Mouse (Mus musculus) C2C12 (cell line): ENCODE measurements around the gene Vegfd. TPM values are rescaled to one million over a fixed set of nuclear protein-coding genes. Genes with fewer than 3 reads are reported as not detected.

ENCODE experiments used
- H3K27me3 ChIP-seq: one replicate; pipeline ENCODE4 v1.6.1; 2011; ENCODE audit not compliant: control insufficient read depth, insufficient read depth, insufficient read length
- H3K36me3 ChIP-seq: one replicate; pipeline ENCODE4 v1.6.1; 2011; ENCODE audit not compliant: control insufficient read depth, insufficient read depth
- H3K4me3 ChIP-seq: one replicate; pipeline ENCODE4 v1.5.1; 2011; ENCODE audit warnings: mild to moderate bottlenecking, control low read depth; ENCODE audit not compliant: poor library complexity, insufficient read depth, severe bottlenecking
- H3K79me2 ChIP-seq: one replicate; pipeline ENCODE4 v1.6.1; 2011; ENCODE audit not compliant: control insufficient read depth, insufficient read depth
- H3K79me3 ChIP-seq: one replicate; pipeline ENCODE4 v1.6.1; 2011; ENCODE audit warnings: low read depth, control low read depth
- H3ac ChIP-seq: one replicate; pipeline ENCODE3; 2011; ENCODE audit warnings: low read depth; ENCODE audit not compliant: control insufficient read depth, insufficient read length
- CEBPB ChIP-seq: IDR thresholded peaks from one replicate; pipeline ENCODE4 v1.6.1; 2011; ENCODE audit warnings: low read depth, mild to moderate bottlenecking, control low read depth, moderate library complexity
- CTCF ChIP-seq: IDR thresholded peaks from one replicate; pipeline ENCODE4 v1.5.1; 2011; ENCODE audit not compliant: control insufficient read depth, insufficient read depth, insufficient read length
- FOSL1 ChIP-seq: IDR thresholded peaks from one replicate; pipeline ENCODE4 v1.8.0; 2011; ENCODE audit warnings: mild to moderate bottlenecking, low read length; ENCODE audit not compliant: poor library complexity, insufficient read depth, severe bottlenecking
- MAX ChIP-seq: IDR thresholded peaks from one replicate; pipeline ENCODE4 v1.6.1; 2011; ENCODE audit warnings: mild to moderate bottlenecking, control low read depth
- MYOD1 ChIP-seq: IDR thresholded peaks from one replicate; pipeline ENCODE4 v1.6.1; 2011; ENCODE audit warnings: low read depth; ENCODE audit not compliant: control insufficient read depth, insufficient read length
- MYOG ChIP-seq: IDR thresholded peaks from one replicate; pipeline ENCODE4 v1.6.1; 2011; ENCODE audit not compliant: control insufficient read depth, insufficient read length; ENCODE audit errors: extremely low read depth
- USF1 ChIP-seq: IDR thresholded peaks from one replicate; pipeline ENCODE4 v1.6.1; 2011; ENCODE audit warnings: low read depth, mild to moderate bottlenecking, control low read depth, moderate library complexity
- polyA plus RNA-seq: library from polyadenylated mRNA; unstranded; fragments of >200 nt; fragmentation: generic; extraction: Trizol; gene quantifications from one replicate; pipeline ENCODE4 v1.2.1, GENCODE M21; 2012; ENCODE audit warnings: missing spikeins

The Vegfd gene
- polyA plus RNA-seq, 1 experiment = 2.8 TPM

- H3K4me3 ChIP-seq = no peak overlapping the region
- H3K79me2 ChIP-seq = no peaks in the 10 kb centered on the region
- H3K79me3 ChIP-seq = no peaks in the 10 kb centered on the region
- no peaks in the 10 kb centered on the region for H3K36me3 ChIP-seq
- H3ac ChIP-seq = peak overlapping the region; percentile 64
- TF ChIP-seq MYOD1 (no peak), CTCF (no peak), CEBPB (peak; percentile 81), MAX (peak; percentile 63), FOSL1 (no peak)
- H3K27me3 ChIP-seq = no peaks in the 10 kb centered on the region
Observed at GRCm38 (mm10) chrX:164381618-164382408, 8.6 kb downstream of the Vegfd start.

- TF ChIP-seq FOSL1 (no peak), CTCF (no peak), MYOG (no peak), USF1 (no peak), MYOD1 (no peak), CEBPB (no peak), MAX (no peak)
- H3K4me3 ChIP-seq = no peak overlapping the region
- no peaks in the 10 kb centered on the region for H3K27me3 ChIP-seq
- no peaks in the 10 kb centered on the region for H3K36me3 ChIP-seq
- no peaks in the 10 kb centered on the region for H3K79me2 ChIP-seq
- H3K79me3 ChIP-seq = no peaks in the 10 kb centered on the region
- no peak overlapping the region for H3ac ChIP-seq
Observed at GRCm38 (mm10) chrX:164394091-164394490, 20.9 kb downstream of the Vegfd start.

- H3K36me3 ChIP-seq = no peaks in the 10 kb centered on the region
Observed at GRCm38 (mm10) chrX:164398456-164398855, 25.3 kb downstream of the Vegfd start.

GRCm38 (mm10) chrX:164405080-164405649, 32.0 kb downstream of the Vegfd start:
- TF ChIP-seq MYOD1 (no peak), CEBPB (no peak), CTCF (no peak), USF1 (no peak), FOSL1 (no peak), MAX (no peak), MYOG (no peak)
- no peaks in the 10 kb centered on the region for H3K79me3 ChIP-seq
- no peaks in the 10 kb centered on the region for H3K36me3 ChIP-seq
- H3ac ChIP-seq = no peak overlapping the region
- no peak overlapping the region for H3K4me3 ChIP-seq
- H3K79me2 ChIP-seq = no peaks in the 10 kb centered on the region
- H3K27me3 ChIP-seq = no peaks in the 10 kb centered on the region

More at GRCm38 (mm10) chrX:164398456-164398855, 25.3 kb downstream of the Vegfd start:
- TF ChIP-seq CTCF = no peak
- no peak for TF ChIP-seq MYOG
- TF ChIP-seq CEBPB = no peak
- TF ChIP-seq MAX = no peak
- TF ChIP-seq MYOD1 = no peak
- no peak for TF ChIP-seq FOSL1
- no peak for TF ChIP-seq USF1
- Histone ChIP-seq H3K79me3 (no peaks in the 10 kb centered on the region), H3K27me3 (no peaks in the 10 kb centered on the region), H3ac (no peak overlapping the region), H3K4me3 (no peak overlapping the region), H3K79me2 (no peaks in the 10 kb centered on the region)

GRCm38 (mm10) chrX:164406133-164407022, 33.2 kb downstream of the Vegfd start:
- H3K36me3 ChIP-seq = no peaks in the 10 kb centered on the region
- H3ac ChIP-seq = no peak overlapping the region
- no peaks in the 10 kb centered on the region for H3K79me2 ChIP-seq
- no peaks in the 10 kb centered on the region for H3K27me3 ChIP-seq
- no peaks in the 10 kb centered on the region for H3K79me3 ChIP-seq
- TF ChIP-seq CEBPB (no peak), USF1 (no peak), FOSL1 (no peak), MAX (no peak), MYOD1 (no peak), CTCF (no peak), MYOG (no peak)
- no peak overlapping the region for H3K4me3 ChIP-seq
